Mouse (Mus musculus) kidney, adult 2 months (tissue): ENCODE measurements around the gene Commd8. TPM values are rescaled to one million over a fixed set of nuclear protein-coding genes. Genes with fewer than 3 reads are reported as not detected.
"Not testable (repeated sequence)": the region's sequence is repeated elsewhere in the genome, so short reads cannot be mapped to it uniquely, and the experiment has no call there.

Source experiments
- DNase-seq: peaks from one replicate; pipeline ENCODE4 v3.0.0; 2021
- H3K27ac ChIP-seq: fragments of 200-500 bp; 2 replicates; pipeline ENCODE4 v1.5.1; 2012; ENCODE audit warnings: low read depth, low read length, control low read depth, inconsistent platforms; ENCODE audit not compliant: insufficient read depth
- H3K27me3 ChIP-seq: fragments of 200-500 bp; replicated peaks from 2 replicates; pipeline ENCODE4 v1.6.1; 2012; ENCODE audit warnings: mild to moderate bottlenecking, moderate library complexity, low read length, inconsistent platforms; ENCODE audit not compliant: control insufficient read depth, insufficient read depth
- H3K36me3 ChIP-seq: fragments of 200-500 bp; 2 replicates; pipeline ENCODE4 v1.6.1; 2012; ENCODE audit warnings: mild to moderate bottlenecking, moderate library complexity, low read length, inconsistent platforms; ENCODE audit not compliant: control insufficient read depth, insufficient read depth
- H3K4me1 ChIP-seq: fragments of 200-500 bp; 2 replicates; pipeline ENCODE4 v1.6.1; 2011; ENCODE audit warnings: low read length; ENCODE audit not compliant: control insufficient read depth, insufficient read depth
- H3K4me3 ChIP-seq: fragments of 200-500 bp; 2 replicates; pipeline ENCODE4 v1.5.1; 2011; ENCODE audit warnings: mild to moderate bottlenecking, low read depth, low read length, control low read depth; ENCODE audit not compliant: insufficient read depth
- CTCF ChIP-seq: fragments of 200-500 bp; conservative IDR thresholded peaks from 2 replicates; pipeline ENCODE4 v1.5.1; 2011; ENCODE audit warnings: low read depth, mild to moderate bottlenecking, control low read depth, low read length, moderate library complexity, mixed read lengths; ENCODE audit not compliant: insufficient read depth, insufficient read length
- POLR2A ChIP-seq: fragments of 200-500 bp; IDR thresholded peaks from one replicate; pipeline ENCODE4 v1.6.1; 2011; ENCODE audit warnings: low read depth, low read length, control low read depth
- WGBS: fragments of 180-500 bp; shearing (Covaris S2); methylation state at CpG from one replicate; pipeline ENCODE4 v1.1.7; 2018; 5-methylcytosine and 5-hydroxymethylcytosine counted together
- polyA plus RNA-seq: library from polyadenylated mRNA; depleted of rRNA; stranded (reverse); fragments of >200 nt; gene quantifications from 2 replicates; pipeline ENCODE4 v1.2.3, GENCODE M21; 2012

The Commd8 gene
- polyA plus RNA-seq, 1 experiment, result 13.5 TPM

DNA sequence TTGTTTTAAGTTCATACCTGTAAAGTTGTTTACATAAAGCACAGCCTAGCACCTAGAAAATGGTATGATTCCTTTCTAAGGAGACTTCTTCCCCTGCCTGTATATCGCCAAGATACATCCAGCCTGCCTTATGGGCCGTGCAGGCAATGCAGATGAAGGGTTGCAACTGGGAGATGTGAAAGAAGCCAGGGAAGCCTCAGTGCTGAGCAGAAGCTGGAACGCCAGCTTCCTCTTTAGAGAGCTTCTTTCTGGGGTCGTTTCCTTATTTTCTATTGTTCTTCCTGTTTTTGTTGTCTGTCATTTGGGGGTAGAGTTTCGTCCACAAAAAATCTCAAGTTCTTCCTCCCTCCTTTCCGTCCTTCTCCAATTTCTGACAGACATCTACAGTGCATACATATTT lies 2.1 kb upstream of the Commd8 start:
- WGBS, result 64% methylated on average over 6 of the region's 6 CpGs
- peak; percentile 15 for DNase-seq
- peaks cover 2% of the 10 kb centered on the region; the same call in 1 of the 2 replicates for H3K36me3 ChIP-seq
- no peaks in the 10 kb centered on the region for H3K27me3 ChIP-seq
- H3K27ac ChIP-seq, result no peak overlapping the region
- no peak for TF ChIP-seq POLR2A
- no peak for TF ChIP-seq CTCF
- no peak overlapping the region for H3K4me3 ChIP-seq
- H3K4me1 ChIP-seq, result peaks cover 4% of the 10 kb centered on the region; the same call in 1 of the 2 replicates

DNA sequence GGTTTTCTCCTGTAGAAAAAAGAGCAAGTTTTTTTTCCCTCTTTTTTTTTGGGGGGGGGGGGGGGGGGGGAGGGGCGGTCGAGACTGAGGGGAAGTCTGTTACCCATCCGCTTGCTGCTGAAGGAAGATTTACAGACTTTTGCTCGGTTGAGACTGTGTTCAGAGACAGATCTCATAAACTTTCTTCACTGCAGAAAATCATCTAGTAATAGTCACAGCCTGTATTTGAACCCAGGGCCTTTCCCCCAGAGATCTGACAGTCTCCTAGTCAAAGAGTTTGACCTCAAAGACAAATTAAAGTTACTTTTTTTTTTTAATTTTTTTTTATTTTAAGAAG lies 264 bp upstream of the Commd8 start:
- no peak overlapping the region for H3K4me3 ChIP-seq
- WGBS, result 1% methylated on average over 4 of the region's 4 CpGs
- no peak for TF ChIP-seq CTCF
- no peak for TF ChIP-seq POLR2A
- no peak overlapping the region for H3K27ac ChIP-seq
- peaks cover 4% of the 10 kb centered on the region; the same call in 1 of the 2 replicates for H3K4me1 ChIP-seq
- H3K27me3 ChIP-seq, result no peaks in the 10 kb centered on the region
- H3K36me3 ChIP-seq, result peaks cover 2% of the 10 kb centered on the region
- DNase-seq, result no peak

DNA sequence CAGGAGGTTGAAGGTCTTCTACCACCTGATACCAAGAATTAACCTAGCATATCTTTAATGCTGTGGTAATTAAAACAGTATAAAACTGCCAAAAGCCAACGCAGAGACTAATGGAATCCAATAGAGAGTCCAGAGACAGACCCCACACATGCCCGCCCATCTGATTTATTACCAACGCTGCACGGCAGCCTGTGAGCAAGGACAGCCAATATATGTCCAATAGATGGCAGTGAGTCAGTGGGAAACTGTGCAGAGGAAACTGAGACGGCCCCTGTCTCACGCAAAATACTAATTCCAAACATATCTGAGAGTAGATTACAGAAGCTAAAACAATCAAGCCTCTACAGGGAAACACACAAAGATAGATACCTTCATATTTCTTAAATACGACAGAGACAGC lies 3.6 kb downstream of the Commd8 start:
- no peaks in the 10 kb centered on the region for H3K27me3 ChIP-seq
- no peak overlapping the region for H3K27ac ChIP-seq
- peaks cover 9% of the 10 kb centered on the region; the same call in 1 of the 2 replicates for H3K4me1 ChIP-seq
- no peak for DNase-seq
- 33% methylated on average over 7 of the region's 7 CpGs for WGBS
- no peak overlapping the region for H3K4me3 ChIP-seq
- TF ChIP-seq CTCF (no peak), POLR2A (no peak)
- peaks cover 6% of the 10 kb centered on the region for H3K36me3 ChIP-seq

DNA sequence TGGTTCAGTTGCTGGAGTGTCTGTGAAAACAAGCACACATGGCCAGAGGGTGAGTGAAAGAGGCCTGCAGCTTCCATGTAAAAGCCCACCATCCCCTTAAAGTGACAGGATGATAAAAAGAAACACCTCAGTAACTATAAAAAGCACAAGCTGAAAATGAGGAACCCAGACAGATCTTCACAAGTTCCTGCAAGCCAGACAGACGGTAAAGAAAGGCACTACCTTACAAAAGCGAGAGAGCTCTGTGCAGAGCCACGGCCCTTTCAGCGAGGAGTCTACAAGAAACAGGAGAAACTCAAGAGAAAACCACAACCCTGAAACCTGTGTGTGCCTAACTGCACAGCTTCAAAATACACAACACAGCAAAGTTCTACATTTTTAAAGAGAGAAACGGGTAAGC lies 5.1 kb downstream of the Commd8 start:
- Histone ChIP-seq H3K27me3 (no peaks in the 10 kb centered on the region), H3K4me3 (no peak overlapping the region), H3K27ac (no peak overlapping the region), H3K4me1 (peaks cover 9% of the 10 kb centered on the region; the same call in 1 of the 2 replicates), H3K36me3 (peaks cover 8% of the 10 kb centered on the region)
- 83% methylated on average over 5 of the region's 5 CpGs for WGBS
- no peak for DNase-seq
- no peak for TF ChIP-seq CTCF
- TF ChIP-seq POLR2A, result no peak

DNA sequence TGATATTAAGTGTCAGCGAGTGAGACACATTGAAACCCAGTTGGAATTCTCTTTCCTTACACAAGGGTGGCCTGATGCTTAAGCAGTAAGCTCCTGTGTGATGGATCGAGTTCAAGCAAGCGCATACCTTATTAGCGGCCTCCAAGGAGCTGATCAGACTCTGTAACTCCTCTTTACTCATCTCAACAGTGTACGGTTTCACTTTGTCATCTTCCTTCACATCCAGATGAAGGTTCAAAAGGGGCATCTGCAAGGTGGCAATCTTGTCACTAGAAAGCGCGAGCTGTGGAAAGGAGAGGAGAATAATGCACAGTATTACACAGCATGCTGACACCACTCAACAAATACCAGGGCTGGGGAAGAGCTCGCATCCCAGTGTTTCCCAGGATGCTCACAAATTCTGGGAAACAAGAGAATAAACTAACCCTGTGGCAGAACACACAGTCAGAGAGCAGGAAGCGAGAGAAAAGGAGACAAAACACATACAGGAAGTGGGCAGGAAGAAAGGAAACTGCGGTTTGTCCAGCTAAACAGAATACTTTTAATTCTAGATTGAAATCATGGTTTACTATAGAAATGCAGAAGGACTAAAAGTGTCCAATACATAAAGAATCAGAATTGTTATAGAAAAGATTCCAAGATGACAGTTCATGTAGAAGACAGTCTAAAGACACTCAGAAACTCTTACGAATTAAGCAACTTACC lies 7.1 kb downstream of the Commd8 start:
- H3K36me3 ChIP-seq, result peaks cover 8% of the 10 kb centered on the region
- peaks cover 5% of the 10 kb centered on the region; the same call in 1 of the 2 replicates for H3K4me1 ChIP-seq
- DNase-seq, result no peak
- no peak overlapping the region for H3K4me3 ChIP-seq
- TF ChIP-seq CTCF (no peak), POLR2A (no peak)
- no peaks in the 10 kb centered on the region for H3K27me3 ChIP-seq
- no peak overlapping the region for H3K27ac ChIP-seq
- WGBS, result 80% methylated on average over 11 of the region's 11 CpGs

DNA sequence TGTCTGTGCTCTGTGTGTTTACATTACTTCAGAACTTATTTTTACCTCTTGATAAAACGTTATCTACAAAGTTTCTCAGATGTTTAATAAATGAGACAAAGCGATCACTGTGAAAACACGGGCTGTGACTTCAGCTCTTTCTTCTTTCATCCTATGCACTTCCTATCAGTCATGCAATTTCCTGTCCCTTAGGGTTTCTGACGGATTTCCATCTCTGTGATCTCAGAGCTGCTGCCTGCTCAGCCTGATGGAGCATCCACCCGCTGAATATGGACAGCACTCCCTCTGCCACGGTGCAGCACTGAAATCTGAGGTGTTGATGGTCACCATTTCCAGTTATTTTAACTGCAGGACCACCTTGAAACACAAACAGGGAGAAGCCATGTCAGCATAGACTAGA lies 8.5 kb downstream of the Commd8 start:
- peaks cover 5% of the 10 kb centered on the region; the same call in 1 of the 2 replicates for H3K4me1 ChIP-seq
- 63% methylated on average over 6 of the region's 6 CpGs for WGBS
- peaks cover 6% of the 10 kb centered on the region for H3K36me3 ChIP-seq
- TF ChIP-seq CTCF (no peak), POLR2A (no peak)
- no peak for DNase-seq
- H3K27me3 ChIP-seq, result no peaks in the 10 kb centered on the region
- H3K4me3 ChIP-seq, result no peak overlapping the region
- no peak overlapping the region for H3K27ac ChIP-seq

DNA sequence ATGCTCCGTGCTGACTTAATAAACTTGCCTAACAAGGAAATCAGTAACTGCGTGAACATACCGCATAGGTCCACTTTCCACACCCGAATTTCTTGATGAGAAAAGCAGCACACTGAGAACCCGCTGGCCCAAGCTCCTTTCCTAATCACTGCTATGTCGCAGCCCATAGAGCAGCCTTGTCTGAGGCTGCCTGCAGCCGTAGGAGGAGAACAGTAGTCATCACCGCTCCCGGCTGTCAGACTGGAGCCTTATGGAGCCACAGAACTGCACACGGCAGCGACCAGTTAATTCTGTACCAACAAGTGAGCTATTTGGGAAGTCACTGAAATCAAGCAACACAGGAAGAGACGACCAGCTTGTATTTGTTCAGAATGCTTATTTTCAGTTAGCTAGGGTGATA lies 9.3 kb downstream of the Commd8 start:
- Histone ChIP-seq H3K27ac (no peak overlapping the region), H3K4me1 (peaks cover 5% of the 10 kb centered on the region; the same call in 1 of the 2 replicates), H3K4me3 (no peak overlapping the region), H3K36me3 (peaks cover 6% of the 10 kb centered on the region), H3K27me3 (no peaks in the 10 kb centered on the region)
- no peak for DNase-seq
- TF ChIP-seq CTCF (no peak), POLR2A (no peak)
- WGBS, result 83% methylated on average over 12 of the region's 12 CpGs

DNA sequence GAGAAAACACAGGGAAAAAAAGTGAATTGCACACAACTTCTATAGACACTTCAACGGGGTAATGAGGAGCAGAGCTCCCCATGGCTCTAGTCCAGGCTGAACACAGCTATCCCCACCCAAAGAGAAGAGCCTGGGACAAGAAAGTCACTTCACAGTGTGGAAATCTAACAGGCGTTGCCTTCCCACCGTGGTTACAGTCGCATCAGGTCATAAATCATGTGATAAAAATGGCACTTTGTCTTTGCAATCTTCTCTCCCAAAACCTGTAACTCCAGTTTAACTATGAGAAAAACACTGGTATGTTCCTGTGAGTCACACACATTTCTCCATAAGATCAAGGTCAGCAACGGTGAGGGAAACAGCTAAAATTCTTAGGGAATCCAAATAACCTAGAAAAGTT lies 11.4 kb downstream of the Commd8 start:
- Histone ChIP-seq H3K36me3 (peaks cover 5% of the 10 kb centered on the region), H3K4me3 (no peak overlapping the region), H3K27me3 (no peaks in the 10 kb centered on the region), H3K27ac (no peak overlapping the region), H3K4me1 (peaks cover under 1% of the 10 kb centered on the region; the same call in 1 of the 2 replicates)
- DNase-seq, result no peak
- WGBS, result 69% methylated on average over 5 of the region's 5 CpGs
- TF ChIP-seq CTCF (no peak), POLR2A (no peak)

DNA sequence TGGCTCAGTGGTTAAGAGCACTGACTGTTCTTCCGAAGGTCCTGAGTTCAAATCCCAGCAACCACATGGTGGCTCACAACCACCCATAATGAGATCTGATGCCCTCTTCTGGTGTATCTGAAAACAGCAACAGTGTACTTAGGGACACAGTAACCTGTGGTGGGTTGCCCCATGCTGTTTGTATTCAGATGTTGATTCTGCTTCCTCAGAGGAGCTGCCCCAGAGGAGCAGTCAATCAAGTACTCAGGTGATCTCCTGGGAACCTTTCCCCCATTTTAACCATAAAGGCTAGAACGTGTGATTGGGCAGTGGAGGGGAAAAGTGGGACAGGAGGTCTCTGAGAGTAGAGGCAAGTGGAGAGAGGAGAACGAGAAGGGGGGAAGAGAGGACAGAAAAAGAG lies 12.3 kb downstream of the Commd8 start:
- DNase-seq, H3K27ac ChIP-seq, H3K36me3 ChIP-seq, H3K27me3 ChIP-seq, H3K4me3 ChIP-seq, H3K4me1 ChIP-seq: not testable (repeated sequence)
- 83% methylated on average over 3 of the region's 3 CpGs for WGBS
